Mouse (Mus musculus) skeletal muscle tissue, adult 2 months (tissue): Measurements from ENCODE around the gene Ckm.
A peak's percentile ranks its signal among the peaks of the same experiment; 100 is the strongest.

Source experiments
- DNase-seq: peaks from one replicate; pipeline ENCODE4 v3.0.0-alpha.2; 2012; ENCODE audit warnings: low read depth, low spot score

Gene Ckm

DNA sequence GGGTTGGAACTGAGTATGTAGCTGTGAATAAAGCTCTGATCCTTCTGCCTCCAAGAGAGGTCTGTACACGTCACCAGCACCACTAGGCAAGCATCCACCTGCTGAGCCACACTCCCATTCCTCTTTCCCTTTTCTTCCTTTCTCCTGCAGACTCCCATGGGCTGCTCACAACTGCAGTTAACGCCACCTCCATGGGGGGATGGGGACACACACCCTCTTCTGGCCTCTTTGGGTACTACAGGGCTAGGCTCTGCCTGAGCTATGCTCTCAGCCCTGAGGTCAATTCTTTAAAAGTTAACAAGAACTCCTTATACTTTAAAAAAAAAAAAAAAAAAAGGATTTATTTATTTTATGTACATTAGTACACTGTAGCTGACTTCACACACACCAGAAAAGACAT is 27.9 kb downstream of the Ckm start:
- DNase-seq: no peak

DNA sequence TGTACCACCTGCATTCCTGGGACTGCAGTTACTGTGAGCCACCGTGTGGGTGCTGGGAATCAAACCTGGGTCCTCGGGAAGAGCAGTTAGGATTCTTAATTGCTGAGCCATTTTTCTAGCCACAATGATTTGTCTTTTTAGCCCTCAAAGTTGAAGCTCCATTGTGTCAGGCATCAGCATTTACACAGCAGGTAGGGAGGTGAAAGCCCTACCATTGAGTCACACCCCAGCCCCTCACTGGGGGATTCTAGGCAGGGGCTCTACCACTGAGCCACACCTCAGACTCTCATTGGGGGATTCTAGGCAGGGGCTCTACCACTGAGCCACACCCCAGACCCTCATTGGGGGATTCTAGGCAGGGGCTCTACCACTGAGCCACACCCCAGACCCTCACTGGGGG is 31.7 kb downstream of the Ckm start:
- DNase-seq: no peak

DNA sequence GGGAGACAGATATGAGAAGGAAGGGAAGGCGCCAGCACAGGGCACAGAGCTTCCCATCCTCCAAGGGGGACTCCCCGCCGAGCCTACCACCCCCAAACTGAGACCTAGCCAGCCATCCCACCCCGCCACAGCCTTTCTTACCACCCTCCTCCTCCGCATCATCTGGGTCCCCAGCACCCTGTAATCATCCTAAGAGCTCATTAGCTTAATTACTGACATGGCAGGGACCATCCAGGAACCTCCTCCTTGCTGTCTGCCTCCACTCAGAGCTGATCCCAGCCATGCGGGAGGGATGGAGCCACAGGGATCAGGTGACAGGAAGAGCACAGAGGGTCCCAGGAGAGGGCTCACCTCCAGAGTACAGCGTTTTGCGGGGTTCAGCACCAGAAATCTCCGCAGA is 32.5 kb downstream of the Ckm start:
- DNase-seq: no peak

DNA sequence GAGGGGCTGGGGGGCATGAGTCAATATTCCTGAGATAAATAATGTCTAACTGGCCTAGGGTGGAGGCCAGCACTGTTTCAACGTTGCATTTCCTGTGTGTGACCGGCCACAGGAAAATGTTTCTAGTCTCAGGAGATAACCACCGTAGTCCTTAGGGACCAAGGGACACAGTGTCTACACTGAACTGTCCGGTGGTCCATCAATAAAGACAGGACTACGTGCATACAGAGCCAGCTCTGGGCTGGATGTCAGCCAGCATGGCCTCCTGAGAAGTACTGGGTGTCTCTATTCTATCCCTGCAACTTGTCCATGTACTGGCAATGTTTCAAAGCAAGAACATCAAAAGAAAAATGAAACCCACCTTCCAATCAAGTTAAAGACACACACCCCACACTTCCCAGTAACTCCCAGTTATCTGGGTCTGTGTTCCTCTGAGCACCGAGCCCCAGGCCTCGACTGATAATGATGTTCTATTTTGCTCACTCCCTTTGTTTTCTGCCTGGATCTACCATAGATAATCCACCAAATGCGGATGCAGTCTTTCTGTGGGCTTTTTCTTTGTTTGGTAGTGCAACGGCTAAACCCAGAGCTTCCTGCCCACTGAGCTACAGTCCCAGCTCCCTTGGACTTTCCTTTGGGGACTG is 37.0 kb downstream of the Ckm start:
- DNase-seq: no peak

DNA sequence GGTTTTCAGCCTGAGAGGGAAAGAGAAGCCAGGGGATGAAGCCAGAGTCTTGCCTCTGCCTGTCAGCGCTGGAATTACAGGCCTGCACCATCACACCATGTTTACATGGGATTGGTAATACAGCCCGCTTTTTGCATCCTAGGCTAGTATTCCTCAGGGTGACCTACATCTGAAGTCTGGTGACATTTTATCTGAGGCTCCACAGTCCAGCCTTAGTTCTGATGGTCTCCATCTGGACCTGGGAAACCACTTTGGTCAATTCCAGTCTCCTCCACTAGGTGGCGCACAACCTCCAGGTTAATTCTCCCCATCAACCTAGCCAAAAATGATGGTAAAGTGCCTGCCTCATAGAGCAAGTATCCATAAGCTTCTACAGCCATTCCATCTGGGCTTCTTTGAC is 38.8 kb downstream of the Ckm start:
- DNase-seq: no peak

DNA sequence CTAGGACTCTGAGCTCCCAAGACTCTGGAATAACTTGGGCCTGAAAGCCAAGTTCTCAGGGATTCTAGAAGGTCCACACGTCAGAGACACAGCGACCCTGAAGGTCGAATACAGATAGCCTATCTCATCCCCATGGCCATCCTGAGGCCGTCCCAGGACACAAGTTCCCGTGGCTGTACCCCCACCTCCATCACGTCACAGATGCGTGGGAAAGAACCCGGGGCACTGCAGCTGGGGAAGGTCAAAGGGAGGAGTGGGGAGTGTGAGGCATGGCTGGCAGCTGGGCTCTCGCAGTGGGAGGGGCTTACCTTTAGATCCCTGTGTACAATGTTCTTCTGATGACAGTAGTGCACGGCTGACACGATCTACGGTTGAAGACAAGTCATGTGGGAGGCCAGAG is 40.2 kb downstream of the Ckm start:
- DNase-seq: no peak

DNA sequence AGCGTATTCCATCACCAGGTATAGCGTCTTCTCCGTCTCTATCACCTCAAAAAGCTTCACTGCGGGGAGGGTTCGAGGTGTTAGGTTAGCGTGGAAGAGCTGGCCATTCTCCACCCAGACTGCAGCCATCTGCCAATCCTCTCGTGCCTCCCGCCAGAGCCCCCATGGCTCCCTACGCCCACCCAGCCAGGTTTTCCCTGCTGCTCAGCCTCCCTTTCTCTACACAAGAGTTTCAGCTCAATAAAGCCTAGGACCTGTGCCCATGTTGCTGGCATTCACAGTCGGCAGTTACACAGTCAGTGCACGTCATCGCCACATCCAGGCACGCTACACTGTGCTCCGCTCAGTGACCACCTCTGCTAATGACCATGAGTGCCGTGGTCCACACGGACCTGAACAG is 43.1 kb downstream of the Ckm start:
- DNase-seq: no peak

DNA sequence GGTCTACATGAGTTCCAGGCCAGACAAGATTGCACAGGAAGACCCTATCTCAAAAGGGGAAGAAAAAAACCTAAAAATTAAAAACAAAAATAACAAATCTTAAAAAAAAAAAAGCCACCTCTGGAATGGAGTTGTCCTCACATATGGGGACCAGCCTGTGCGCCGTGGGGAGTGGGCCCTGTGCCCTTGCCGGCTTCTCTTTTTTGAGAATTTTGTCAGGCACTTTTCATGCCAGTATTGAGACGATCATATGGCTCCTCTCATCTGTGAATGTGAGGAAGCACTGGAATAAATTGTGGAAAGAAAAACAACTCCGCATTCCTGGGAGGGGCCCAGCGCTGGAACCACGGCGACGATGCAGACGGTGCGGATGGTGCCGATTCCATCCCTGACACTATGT is 44.6 kb downstream of the Ckm start:
- no peak for DNase-seq

DNA sequence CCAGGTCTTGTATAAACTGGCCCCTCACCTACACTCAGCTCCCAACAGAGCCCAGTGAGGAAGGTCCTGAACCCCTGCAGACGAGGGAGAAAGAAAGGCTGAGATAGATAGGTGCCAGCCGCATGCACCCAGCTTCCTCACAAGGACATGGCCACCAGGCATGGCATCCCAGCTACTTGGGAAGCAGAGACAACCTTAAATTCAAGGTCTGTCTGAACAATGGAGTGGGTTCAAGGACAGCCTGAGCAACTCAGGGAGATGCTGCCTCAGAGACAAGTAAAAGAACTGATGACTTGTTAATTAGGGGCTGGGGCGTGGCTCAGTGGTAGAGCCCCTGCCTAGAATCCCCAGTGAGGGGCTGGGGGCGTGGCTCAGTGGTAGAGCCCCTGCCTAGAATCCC is 50.6 kb downstream of the Ckm start:
- no peak for DNase-seq

DNA sequence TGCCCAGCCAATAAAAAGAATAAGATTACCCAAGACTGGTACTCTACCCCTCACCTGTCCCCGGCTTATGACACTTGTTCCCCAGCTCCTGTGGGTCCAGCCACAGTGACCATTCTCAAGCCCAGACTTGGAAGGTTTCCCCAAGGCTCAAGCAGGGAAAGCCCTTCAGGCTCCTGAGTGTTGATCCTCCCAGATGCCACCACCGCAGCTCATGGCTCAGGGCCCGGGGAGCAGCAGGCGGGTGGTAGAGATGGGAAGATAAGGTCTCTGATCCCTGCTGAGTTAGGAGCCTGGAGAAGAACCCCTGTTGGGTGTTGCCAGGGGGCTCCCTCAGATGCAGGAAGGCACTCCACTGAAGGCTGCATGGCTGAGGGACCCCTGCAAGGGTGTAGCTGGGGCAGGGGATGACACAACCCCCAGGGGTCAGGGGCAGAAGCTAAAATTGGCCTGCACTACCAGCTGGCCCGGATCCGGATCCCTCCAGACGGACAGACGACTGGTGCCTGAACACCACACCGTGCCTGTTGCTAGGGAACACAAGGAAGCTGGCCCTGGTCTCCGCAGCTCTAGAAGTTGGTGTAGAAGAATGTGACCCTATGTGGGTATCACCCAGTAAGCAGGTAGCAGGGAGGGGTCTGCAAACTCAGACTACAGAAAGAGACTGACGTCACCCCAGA is 51.4 kb downstream of the Ckm start:
- no peak for DNase-seq

DNA sequence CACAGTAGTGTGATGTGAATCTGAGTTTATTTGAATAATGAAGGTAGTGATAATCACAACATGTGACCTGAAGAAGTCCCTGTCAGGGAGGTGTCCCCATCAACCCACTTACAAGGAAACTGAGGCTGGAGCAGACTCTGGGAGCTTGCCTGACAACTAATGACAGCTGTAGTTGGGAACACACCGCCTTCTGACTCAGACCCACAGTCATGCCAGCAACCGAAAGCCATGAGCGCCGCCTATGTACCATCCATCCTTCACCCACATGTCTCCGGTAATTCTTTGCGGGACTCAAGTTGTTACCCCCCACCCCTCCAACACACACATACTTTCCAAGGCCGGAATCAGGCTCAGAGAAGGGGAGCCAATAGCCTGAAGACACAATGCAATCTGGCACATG is 52.1 kb downstream of the Ckm start:
- no peak for DNase-seq

DNA sequence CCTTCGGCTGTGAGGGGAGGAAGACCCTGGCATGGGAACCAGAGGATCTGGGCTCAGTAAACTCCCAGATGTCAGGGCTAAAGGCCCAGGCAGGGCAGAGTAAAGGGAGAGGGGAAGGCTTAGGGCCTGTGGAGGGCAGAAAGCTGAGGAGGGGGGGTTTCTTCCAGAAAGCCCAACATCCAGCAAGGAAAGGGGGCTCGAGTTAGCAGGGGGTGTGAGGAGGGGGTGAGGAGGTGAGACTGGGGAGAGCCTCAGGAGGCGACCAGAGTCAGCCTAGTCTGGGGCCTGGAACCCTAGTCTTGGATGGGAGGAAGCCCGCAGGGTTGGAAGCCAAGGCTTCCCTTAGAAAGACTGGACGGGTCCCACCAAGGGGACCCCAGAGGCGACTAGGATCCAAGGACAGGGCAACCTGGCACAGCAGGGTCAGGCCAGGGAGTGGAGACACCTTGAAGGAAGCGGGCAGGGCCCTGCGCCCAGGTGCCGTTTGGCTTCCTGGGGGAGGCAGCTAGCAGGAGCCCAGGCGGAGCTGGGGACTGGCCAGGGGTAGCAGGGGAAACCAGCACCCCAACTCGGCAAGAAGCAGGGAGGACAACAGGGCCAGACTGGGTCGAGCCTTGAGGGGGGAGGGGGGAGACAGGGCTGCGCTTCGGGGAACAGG is 53.0 kb downstream of the Ckm start:
- no peak for DNase-seq

DNA sequence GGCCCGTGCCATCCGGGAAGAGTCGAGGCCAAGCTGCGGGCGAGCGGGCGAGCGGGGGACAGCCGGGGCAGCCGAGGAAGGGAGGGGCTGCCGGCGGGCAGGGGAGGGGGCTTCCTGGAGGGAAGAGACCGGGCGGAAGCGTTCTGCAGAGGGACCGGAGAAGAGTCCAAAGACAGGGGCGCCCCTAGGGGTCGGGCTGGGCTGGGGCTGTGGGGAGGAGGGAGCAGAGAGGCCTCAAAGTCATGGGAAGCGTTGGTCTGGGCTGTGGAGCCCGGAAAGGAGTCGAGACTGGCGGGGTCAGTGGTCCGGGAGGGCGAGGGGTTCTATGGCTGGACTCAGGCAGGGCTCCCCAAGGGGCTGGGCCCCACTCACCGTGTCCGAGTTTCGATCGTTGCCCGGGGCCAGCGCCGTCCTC is 53.5 kb downstream of the Ckm start:
- no peak for DNase-seq

DNA sequence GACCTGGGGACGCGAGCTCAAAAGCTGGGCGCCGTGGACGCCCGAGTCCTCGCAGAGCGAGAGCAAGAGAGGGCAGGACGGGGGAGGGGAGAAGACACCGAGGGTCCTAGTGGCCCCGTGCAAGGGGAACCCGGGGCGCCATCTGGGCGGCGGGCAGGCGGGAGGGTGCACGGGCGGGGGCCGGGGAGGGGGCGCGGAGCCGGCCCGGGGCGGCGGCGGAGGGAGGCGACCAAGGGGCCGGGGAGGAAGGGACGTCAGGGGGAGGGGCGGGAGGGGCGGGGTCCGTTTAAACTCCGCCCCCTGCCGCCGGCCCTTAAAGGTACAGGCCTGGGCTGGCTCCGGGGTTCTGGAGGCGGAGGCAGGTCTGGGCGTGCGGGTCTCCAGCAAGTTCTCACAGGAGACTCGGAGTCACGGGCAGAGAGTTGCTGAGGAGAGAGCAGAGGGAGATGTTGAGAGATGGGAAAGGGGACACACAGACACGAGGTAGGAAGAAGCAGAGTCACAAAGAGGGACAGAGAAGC is 54.1 kb downstream of the Ckm start, which contains the start of gene Mark4:
Gene Mark4 (minus strand): TSS at position 231 of the 521 bp plus-strand sequence.
- peak; percentile 64 for DNase-seq

DNA sequence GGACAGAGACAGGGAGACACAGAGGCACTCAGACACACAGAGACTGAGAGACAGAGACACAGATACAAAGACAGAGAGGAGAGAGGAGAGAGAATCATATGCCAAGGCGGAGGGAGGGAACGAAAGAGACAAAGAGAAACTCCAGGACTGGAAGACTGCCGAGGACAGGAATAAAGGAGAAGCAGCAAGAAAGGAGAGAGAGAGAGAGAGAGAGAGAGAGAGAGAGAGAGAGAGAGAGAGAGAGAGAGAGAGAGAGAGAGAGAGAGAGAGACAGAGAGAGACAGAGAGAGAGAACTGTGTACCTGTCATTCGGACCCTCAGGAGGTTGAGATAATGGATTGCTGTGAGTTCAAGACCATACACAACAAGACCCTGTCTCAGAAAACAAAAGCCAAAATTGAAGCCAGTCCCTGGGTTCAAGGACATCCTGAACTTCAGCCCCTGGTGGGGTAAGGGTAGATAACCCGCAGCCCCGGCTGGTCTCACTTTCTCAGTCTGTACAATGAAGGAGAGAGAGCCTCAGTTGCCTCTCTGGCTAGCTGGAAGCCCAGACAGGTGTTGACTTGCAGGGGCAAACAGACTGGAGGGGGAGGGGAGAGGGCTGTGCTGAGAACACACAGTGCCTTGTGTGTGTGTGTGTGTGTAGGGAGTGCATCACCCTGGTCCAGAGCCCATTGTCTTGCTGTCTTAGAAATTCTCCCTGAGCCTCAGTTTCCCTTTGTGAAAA is 54.7 kb downstream of the Ckm start:
- no peak for DNase-seq

DNA sequence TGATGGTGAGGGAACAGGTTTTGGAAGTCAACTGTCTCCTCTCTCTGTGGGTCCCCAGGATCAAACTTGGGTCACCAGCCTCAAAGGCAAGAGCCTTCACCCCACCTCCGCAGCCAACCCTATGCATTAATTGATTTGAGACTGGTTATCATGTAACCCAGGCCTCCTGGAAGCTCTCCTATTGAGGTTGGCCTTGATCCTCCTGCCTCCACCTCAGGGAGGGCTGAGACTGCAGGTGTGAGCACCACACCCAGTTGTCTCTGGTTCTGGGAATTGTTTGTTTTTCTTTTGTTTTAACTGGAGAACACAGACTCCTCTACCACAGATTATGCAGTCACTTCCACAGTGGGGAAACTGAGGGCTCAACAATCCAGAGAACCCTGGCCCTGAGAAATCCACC is 55.9 kb downstream of the Ckm start:
- DNase-seq: no peak

DNA sequence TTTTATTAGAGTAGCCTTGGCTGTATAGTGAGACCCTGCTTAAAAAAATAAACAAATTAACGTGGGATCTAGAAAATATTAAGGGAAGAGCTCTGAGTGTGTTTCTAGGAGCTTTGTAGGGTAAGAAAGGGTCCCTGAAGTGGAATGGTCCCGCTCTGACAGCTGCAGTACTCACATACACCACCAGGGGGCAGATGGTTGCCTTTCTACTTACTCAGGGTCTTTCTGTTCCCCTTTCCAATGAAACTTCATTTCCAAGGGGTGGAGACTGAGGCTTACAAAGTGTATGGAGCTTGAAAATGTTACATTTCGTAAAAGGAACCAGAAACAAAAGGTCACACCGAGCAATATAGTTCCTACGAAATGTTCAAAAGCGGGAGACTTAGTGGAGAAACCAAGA is 56.9 kb downstream of the Ckm start:
- peak; percentile 44 for DNase-seq

DNA sequence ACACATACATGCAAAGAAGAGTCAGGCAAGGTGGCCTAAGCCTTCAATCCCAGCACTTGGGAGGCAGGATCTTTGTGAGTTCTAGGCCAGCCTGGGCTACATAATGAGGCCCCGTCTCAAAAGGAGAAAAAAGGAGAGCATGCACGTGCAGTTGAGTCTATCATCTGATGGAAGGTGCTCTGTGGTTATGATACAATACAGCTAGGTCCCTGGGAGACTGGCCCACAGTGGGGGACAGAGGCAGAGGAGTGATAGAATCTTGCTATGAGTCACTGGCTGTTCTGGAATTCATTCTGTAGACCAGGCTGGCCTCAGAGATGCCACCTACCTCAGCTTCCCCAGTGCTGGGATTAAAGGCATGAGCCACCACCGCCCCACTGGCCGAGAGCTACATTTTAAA is 57.9 kb downstream of the Ckm start:
- no peak for DNase-seq

DNA sequence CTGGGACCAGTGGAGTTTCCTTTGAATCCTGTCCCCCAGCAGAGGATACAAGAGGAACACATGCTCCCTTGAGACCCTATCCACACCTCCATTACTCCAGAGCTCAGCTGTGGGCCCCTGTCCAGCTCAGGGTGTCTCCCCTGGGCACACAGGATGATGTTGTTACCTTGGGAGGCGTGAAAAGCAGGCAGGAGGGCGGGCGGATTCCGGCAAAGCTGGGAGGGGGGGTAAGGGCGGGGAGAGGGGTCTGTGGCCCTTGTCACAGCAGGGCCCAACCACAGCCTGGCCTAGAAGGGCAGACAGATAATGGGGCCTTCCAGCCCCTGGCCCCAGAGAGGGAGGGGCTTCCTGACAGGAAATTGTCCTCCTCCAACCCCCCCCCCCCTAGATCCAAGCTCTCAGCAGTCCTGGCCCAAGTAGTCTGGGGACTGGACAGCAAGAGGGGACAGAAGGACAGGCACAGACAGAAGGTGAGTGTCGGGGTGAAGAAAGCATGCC is 58.4 kb downstream of the Ckm start, which contains the start of gene Exoc3l2:
Gene Exoc3l2 (plus strand): TSS at position 448 of the 498 bp plus-strand sequence.
- DNase-seq: no peak

DNA sequence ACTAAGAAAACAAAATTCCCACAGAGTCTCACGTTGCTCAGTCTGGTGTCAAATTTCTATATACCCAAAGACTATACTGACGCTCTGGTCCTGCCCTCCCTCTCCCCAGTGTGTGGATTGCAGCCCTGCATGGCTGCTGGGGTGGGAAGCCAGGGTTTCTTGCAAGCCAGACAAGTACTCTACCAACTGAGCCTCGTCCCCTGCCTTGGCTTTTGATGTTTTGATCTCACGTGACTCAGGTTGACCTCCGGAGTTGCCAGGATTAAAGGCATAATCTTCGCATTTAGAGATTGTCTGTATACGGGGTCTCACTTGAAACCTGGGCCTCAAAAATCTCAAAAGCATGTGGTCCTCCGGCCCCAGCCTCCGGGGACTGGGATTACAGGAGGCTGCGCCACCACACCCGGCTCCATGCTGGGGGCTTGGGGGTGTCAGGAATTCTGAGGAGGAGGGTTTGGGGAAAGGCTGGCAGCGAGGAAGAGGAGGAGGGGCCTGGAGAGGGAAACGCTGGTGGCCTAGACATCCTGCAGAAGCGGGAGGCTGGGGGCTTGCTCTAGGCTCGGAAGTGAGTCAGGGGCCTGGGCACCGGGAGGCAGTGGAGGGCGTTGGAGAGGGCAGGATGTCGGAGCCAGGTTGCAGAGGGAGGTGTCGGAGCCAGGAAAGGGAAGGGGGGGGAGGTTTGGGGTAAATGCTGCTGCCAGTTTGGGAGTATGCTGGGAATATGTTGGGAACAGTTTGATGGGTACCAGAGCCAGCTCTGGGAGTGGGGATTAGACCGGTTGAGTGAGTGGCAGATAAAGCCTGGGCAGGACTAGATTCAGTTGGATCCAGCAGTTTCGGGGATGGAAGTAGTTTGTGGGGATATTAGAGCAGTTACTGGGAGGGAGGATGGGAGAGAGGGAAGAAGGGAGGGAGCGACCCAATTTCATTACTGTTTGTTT is 60.1 kb downstream of the Ckm start:
- DNase-seq: no peak
